Mouse (Mus musculus) heart, adult 11 months (tissue): ENCODE measurements around the gene Cdk14.

Source experiments
- DNase-seq: peaks from one replicate; pipeline ENCODE4 v3.0.0; 2022

The Cdk14 gene

DNA sequence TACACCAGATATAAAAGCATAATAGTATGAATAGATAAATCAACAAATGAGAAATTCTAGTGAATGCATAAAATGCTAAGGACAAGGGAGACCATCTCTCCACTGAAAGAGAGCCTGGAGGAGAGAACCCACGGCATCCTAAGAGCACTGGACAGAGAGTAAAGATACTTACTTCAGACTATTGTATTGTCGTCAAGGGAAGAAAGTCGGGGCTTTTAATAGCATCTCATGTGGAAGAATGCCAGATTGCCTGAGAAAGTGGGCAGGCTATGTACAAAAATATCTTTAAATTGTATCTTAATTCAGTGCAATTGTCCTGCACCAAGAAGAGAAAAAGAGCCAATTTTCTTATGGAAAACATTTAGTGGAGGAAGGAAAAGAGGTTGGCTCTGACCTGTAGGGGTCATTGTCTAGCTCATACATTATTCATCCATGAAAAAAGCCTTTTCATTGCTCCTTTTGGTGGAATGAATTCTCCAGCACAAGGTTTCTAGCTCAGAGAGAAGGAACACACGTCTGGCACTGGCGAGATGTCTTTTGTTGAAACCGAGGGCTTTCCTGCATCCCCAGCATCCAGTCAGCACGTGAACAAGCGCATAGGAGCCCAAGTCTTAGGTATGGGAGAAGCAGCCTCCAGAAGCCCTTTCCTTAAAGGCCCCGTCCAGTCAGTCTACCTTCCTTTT is 646.9 kb downstream of the Cdk14 start:
- peak; percentile 61 for DNase-seq

DNA sequence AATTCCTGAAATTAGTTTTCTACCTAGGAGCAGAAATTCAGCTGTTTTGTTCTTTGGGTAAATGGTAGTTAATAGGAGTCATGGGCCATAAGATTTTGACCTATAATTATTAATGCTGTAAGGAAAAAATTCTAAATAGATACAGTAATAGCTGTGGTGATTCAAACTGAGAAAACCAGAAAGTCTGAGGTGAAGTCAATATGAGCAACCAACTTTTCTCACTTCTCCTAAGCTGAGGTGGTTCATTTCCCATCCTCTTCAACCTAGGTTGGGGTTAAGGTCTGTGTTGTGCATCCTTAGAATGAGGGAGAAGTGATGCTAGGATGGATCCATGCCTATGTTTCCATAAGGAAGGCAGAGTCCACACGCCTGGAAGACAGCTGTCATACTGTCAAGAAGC is 649.5 kb downstream of the Cdk14 start:
- DNase-seq, result peak; percentile 53

DNA sequence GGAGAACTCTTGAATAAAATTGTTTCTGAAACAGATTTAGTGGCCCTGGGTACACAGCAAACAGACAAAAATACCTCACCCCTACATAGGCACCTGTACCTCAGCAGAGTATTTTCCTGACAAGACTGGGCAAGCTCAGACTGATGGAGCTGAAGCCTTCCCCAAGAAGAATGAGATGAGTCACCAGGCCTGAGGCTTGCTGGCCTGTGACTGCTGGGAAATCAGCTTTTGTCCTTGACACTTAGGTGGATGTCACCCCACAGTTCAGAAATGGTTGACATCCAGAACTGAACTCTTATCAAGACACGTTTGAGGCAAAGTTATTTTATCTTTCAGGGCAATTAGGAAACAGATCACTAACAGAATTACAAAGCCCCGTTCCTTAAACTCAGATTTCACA is 652.2 kb downstream of the Cdk14 start:
- peak; percentile 71 for DNase-seq

DNA sequence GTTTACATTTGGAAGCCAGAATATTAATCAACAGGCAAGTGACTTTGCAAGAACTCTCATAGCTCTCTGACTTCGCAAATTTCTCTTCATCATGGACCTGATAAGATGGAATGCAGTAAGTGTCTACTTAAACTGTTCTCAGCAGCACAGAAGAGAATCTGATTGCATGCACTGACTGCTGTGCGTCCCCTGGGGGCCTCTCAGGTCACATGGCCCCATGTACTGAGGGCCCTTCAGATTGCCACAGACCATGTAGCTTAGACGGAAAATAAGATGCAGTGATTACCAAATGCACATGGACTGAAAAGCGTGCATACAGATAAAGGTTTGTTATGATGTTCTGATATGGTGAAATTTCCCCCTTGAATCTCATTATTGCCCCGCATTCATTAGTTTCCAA is 653.4 kb downstream of the Cdk14 start:
- DNase-seq, result peak; percentile 30

DNA sequence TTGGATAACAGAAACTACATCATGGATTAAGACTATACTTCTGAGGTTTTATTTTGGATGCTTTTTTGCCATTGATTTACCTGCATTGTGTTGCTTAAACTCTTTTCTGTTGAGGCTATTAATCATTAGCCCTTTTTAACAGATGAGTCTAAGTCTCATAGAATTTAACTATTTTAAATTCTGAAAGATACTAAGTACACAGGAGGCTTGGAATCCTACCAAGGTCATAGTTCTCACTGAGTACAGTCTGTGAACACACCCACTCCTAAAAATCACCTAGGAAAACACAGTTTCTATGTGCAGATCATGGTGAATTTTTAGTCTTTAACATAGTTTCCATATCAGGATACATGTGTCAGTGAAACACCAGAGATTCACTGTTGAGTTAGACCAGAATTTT is 658.2 kb downstream of the Cdk14 start:
- no peak for DNase-seq

DNA sequence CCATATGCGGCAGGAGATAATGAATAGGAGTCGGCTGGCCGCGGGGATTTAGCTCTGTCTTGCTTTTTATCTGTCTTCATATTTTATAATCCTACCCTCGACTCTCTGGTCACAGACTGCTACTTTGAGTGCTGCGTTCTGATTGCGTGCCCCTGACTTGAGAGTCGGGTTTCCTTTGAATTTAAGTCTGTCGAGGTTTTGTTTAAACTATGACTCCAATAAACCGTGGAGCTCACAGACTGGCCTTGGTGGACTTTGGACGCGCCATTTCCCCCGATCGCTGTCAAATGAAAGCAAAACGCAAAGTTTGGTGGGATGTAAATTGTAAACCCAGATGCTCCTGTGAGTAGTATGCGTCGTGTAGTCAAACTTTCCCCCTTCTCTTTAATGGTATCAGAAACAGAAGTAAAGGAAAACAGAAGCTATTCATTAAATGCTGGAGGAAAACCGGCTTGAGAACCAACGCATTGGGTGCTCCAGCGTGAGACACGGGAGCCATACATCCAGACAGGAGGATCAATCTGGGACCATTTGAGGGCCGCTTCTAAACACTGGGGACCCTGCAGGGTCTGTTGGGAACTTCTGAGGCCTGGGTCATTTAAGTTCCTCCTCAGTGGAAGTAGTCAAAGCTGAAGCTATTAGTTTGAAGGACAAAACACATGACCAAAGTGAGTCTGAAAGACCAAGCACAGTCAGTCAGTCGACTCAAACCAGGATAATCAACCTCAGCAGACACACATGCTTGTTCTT is 661.6 kb downstream of the Cdk14 start:
- no peak for DNase-seq

DNA sequence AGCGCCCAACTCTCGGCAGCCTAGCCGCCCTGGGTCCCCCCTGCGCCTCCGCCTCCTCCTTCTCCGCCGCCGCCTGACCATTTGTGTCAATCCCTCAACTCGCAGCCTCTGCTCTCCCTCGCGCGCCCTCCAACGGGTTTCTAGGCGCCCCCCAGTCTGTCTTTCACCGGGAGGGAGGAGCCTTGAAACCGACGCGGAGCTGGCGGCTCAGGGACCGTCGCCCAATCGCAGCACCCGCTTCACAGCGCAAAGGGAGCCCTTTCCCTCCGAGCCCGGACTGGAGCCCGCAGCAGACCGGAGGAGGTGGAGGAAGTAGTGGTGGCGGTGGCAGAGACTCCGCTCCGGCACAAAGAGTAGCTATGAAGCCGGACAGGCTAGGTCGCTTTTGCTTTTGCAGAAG is 662.2 kb downstream of the Cdk14 start, which contains the start of gene Fzd1:
TSS of gene Fzd1 (minus strand) at position 134 of the 400 bp plus-strand sequence.
- DNase-seq, result peak; percentile 100

DNA sequence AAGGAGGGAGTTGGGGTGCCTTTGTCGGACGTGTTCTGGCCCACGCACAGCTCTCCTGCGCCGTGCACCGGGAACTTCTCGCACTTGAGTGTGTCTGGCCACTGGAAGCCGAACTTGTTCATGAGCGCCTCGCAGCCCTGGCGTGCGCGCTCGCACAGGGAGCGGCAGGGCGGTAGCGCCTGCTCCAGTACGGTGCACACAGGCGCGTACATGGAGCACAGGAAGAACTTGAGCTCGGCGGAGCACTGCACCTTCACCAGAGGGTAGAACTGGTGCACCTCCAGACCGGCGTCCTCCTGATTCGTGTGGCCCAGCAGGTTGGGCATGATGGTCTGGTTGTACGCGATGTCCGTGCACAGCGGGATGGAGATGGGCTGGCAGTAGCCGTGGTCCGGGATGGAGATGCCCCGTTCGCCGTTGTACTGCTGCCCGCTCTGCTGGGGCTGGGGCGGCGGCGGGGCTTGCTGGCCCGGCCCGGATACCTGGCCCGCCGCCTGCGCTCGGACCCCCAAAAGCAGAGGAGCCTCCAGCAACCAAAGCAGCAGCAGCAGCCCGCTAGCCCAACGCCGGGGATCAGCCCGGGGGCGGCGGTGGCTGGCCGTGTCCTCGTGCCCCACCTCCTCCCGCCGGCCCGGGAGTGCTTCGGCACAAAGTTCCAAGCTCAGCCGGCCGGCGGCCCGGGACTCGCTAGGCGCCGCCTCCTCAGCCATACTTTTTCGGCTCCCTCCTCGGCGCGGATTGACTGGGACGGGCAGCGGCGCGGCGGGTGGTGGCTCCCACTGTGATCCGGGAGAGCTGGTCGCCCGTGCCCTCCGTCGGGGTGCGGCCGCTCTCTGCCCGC is 663.0 kb downstream of the Cdk14 start:
- peak; percentile 96 for DNase-seq

DNA sequence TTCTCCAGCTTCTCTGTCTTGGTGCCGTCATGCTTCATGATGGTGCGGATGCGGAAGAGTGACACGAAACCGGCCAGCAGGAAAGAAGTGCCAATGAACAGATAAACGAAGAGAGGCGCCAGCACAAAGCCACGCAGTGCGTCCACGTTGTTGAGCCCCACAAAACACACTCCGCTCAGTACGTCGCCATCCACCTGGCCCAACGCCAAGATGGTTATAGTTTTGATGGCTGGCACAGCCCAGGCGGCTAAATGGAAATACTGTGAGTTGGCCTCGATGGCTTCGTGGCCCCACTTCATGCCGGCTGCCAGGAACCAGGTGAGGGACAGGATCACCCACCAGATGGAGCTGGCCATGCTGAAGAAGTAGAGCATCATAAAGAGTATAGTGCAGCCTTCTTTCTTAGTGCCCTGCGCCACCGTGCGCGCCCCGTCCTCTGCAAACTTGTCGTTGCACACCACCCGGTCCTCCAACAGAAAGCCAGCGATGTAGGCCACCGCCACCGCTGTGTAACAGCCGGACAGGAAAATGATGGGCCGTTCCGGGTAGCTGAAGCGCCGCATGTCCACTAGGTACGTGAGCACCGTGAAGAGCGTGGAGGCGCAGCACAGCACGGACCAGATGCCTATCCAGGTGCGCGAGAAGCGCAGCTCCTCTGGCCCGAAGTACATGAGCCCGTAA is 664.0 kb downstream of the Cdk14 start:
- DNase-seq, result peak; percentile 93

DNA sequence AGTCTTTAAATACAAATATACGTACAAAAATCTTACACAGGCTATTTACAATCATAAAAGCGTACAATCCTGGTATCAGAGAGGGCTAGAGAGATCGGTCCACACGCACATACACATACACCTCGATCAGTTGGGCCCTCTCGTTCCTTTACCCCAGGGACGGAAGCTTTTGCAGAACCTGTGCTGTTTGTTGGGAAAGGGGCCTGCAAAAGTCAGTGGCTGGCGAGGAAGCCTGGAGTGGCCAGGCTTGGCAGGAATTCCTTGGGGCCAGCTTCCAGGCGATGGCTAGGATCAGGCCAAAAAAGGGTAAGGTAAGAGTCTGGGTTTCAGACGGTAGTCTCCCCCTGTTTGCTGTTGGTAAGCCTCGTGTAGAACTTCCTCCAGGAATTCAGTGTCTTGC is 664.8 kb downstream of the Cdk14 start:
- DNase-seq, result no peak

DNA sequence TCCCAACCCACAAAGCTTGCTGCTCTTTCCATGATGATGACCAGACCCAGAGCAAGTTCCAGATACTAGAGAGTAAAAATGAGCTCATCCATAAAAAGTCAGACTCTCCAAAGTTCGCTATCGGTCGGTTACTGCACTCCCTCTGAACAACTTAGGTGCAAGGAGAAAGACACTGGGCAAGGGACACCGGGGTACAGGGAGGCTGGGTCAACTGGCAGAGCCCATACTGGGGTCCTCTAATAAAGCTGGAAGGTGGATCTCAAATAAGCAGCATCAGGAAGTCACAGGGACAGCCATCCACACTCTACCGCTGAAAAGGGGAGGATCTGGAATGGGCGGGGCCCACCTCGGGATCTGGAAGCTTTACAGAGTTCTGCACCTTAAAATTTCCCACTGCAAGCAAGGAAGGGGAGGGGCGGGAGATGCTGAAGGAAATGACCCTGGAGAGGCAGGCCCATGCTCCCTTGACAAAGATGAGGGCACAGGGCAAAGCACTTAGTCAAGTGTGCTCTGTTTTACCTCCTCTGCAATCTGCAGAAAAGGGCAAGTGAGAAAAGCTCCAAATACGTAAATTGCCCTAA is 665.3 kb downstream of the Cdk14 start:
- DNase-seq, result peak; percentile 84
